Mouse (Mus musculus) ES-CJ7 (cell line): ENCODE data around the gene Zfp217.

Source experiments
- DNase-seq: peaks from one replicate; pipeline ENCODE4 v3.0.0; 2011; ENCODE audit warnings: low read depth, low spot score

Gene Zfp217

GRCm38 (mm10) chr2:170103341-170103740 lies 44.6 kb downstream of the Zfp217 start:
- peak; percentile 86 for DNase-seq

GRCm38 (mm10) chr2:170101932-170102331 lies 46.0 kb downstream of the Zfp217 start:
- DNase-seq: no peak

- DNase-seq: peak; percentile 94
Observed at GRCm38 (mm10) chr2:170101132-170101531, 46.8 kb downstream of the Zfp217 start.

GRCm38 (mm10) chr2:170094871-170095270 lies 53.0 kb downstream of the Zfp217 start:
- no peak for DNase-seq

GRCm38 (mm10) chr2:170094220-170094619 lies 53.7 kb downstream of the Zfp217 start:
- DNase-seq: peak; percentile 90

- DNase-seq: no peak
Observed at GRCm38 (mm10) chr2:170091563-170092443, 56.1 kb downstream of the Zfp217 start.

GRCm38 (mm10) chr2:170078442-170079017 lies 69.4 kb downstream of the Zfp217 start:
- DNase-seq: peak; percentile 90

GRCm38 (mm10) chr2:170078041-170078440 lies 69.9 kb downstream of the Zfp217 start:
- DNase-seq: no peak

- no peak for DNase-seq
Observed at GRCm38 (mm10) chr2:170076941-170077490, 70.9 kb downstream of the Zfp217 start.

GRCm38 (mm10) chr2:170070641-170071241 lies 77.2 kb downstream of the Zfp217 start:
- peak; percentile 73 for DNase-seq

GRCm38 (mm10) chr2:170069976-170070375 lies 77.9 kb downstream of the Zfp217 start:
- DNase-seq: no peak

GRCm38 (mm10) chr2:170062378-170062777 lies 85.5 kb downstream of the Zfp217 start:
- no peak for DNase-seq

- peak; percentile 77 for DNase-seq
Observed at GRCm38 (mm10) chr2:170060066-170060465, 87.8 kb downstream of the Zfp217 start.

- DNase-seq: no peak
Observed at GRCm38 (mm10) chr2:170058774-170059173, 89.1 kb downstream of the Zfp217 start.
